In genomic region chrX:96171645-96172388, GRCm38 (mm10) we compare ENCODE assay signal across 20 mouse cellular contexts.
DNase-seq lines count a peak whose midpoint lies in the region; ATAC-seq and TF ChIP-seq lines count a peak whose summit lies in the region.
"Had no signal": no experiment of that assay in that cellular context is flagged by ENCODE, and none has a peak within 500 bp of the region (broad histone marks: within the 10 kb centered on the region; RNA-seq: fewer than 3 reads in every experiment).

No protein-coding gene starts in this region.

- 69% methylated on average over 2 of the region's 2 CpGs for WGBS in hindbrain, postnatal 0 days
- WGBS in hindbrain, embryonic 16.5 days, result 71% methylated on average over 2 of the region's 2 CpGs
- 78% methylated on average over 2 of the region's 2 CpGs for WGBS in intestine, embryonic 15.5 days
- 98% methylated on average over 2 of the region's 2 CpGs for WGBS in thymus, adult 2 months

- DNase-seq in hindbrain, postnatal 0 days (ENCODE audit: low spot score), result peak; percentile 3
- peak; percentile 6 for DNase-seq in cerebellum, adult 11-12 months
- peak; percentile 13 to 30 for DNase-seq in cerebellum, postnatal 25 days
- peak; percentile 6 to 11 for DNase-seq in layer of hippocampus, postnatal 36 days
- no peak for DNase-seq in T-cell, adult 2 months (ENCODE audit: low spot score)
- DNase-seq in thymus, adult 2 months, result no peak
- DNase-seq: adrenal gland, adult 2 months; embryo, embryonic 11 days; heart, adult 11 months; kidney, postnatal 10 days; lung, adult 18-20 months; lung, postnatal 36 days; right cerebral cortex, postnatal 14 days had no signal

- H3K4me1 ChIP-seq in hindbrain, postnatal 0 days (ENCODE audit: insufficient read depth, low read length), result no peaks in the 10 kb centered on the region
- no peaks in the 10 kb centered on the region for H3K4me1 ChIP-seq in hindbrain, embryonic 16.5 days (ENCODE audit: control insufficient read depth, insufficient read depth, low read depth, low read length)
- no peaks in the 10 kb centered on the region for H3K4me1 ChIP-seq in intestine, embryonic 15.5 days (replicated peaks)
- no peaks in the 10 kb centered on the region for H3K4me1 ChIP-seq in thymus, adult 2 months (replicated peaks; ENCODE audit: control insufficient read depth, insufficient read depth, low read length)
- H3K4me1 ChIP-seq: hindbrain, embryonic 12.5 days; limb, embryonic 15.5 days; midbrain, embryonic 12.5 days had no signal

- no peak for TF ChIP-seq CTCF in hindbrain, postnatal 0 days (IDR thresholded peaks at IDR 0.05; ENCODE audit: low read depth)
- no peak for TF ChIP-seq CTCF in thymus, adult 2 months (IDR thresholded peaks at IDR 0.05; ENCODE audit: borderline replicate concordance, control insufficient read depth, extremely low read depth, insufficient read depth, low read length, poor library complexity)

- no peaks in the 10 kb centered on the region for H3K27me3 ChIP-seq in hindbrain, postnatal 0 days (ENCODE audit: insufficient read depth, low read length)
- H3K27me3 ChIP-seq in hindbrain, embryonic 16.5 days (replicated peaks; ENCODE audit: control insufficient read depth, insufficient read depth, low read length), result no peaks in the 10 kb centered on the region
- no peaks in the 10 kb centered on the region for H3K27me3 ChIP-seq in intestine, embryonic 15.5 days (replicated peaks)
- no peaks in the 10 kb centered on the region for H3K27me3 ChIP-seq in thymus, adult 2 months (ENCODE audit: control insufficient read depth, insufficient read depth, low read length)
- H3K27me3 ChIP-seq: hindbrain, embryonic 12.5 days; limb, embryonic 15.5 days; midbrain, embryonic 12.5 days had no signal

- no peaks in the 10 kb centered on the region for H3K36me3 ChIP-seq in hindbrain, postnatal 0 days (ENCODE audit: insufficient read depth, low read length)
- H3K36me3 ChIP-seq in hindbrain, embryonic 16.5 days (ENCODE audit: control insufficient read depth, insufficient read depth, low read length), result no peaks in the 10 kb centered on the region
- no peaks in the 10 kb centered on the region for H3K36me3 ChIP-seq in intestine, embryonic 15.5 days
- peaks cover 8% of the 10 kb centered on the region for H3K36me3 ChIP-seq in thymus, adult 2 months (ENCODE audit: control insufficient read depth, insufficient read depth, low read length)
- H3K36me3 ChIP-seq: hindbrain, embryonic 12.5 days; limb, embryonic 15.5 days; midbrain, embryonic 12.5 days had no signal

- no peak overlapping the region for H3K27ac ChIP-seq in hindbrain, postnatal 0 days
- no peak overlapping the region for H3K27ac ChIP-seq in hindbrain, embryonic 16.5 days (ENCODE audit: low read depth, low read length)
- H3K27ac ChIP-seq in intestine, embryonic 15.5 days, result no peak overlapping the region
- no peak overlapping the region for H3K27ac ChIP-seq in thymus, adult 2 months (ENCODE audit: control insufficient read depth, insufficient read depth, low read length)
- H3K27ac ChIP-seq: hindbrain, embryonic 12.5 days; limb, embryonic 15.5 days; midbrain, embryonic 12.5 days had no signal

- H3K9me3 ChIP-seq in hindbrain, postnatal 0 days (ENCODE audit: low read length), result no peaks in the 10 kb centered on the region
- no peaks in the 10 kb centered on the region for H3K9me3 ChIP-seq in hindbrain, embryonic 16.5 days (ENCODE audit: control insufficient read depth, low read length)
- H3K9me3 ChIP-seq in intestine, embryonic 15.5 days, result no peaks in the 10 kb centered on the region
- H3K9me3 ChIP-seq: hindbrain, embryonic 12.5 days; limb, embryonic 15.5 days; midbrain, embryonic 12.5 days had no signal

- TF ChIP-seq POLR2A in thymus, adult 2 months (IDR thresholded peaks at IDR 0.05; ENCODE audit: control insufficient read depth, extremely low read depth, insufficient read depth, low read length, poor library complexity), result no peak

- H3K4me3 ChIP-seq in hindbrain, postnatal 0 days (ENCODE audit: low read length), result no peak overlapping the region
- H3K4me3 ChIP-seq in hindbrain, embryonic 16.5 days (ENCODE audit: low read length), result no peak overlapping the region
- no peak overlapping the region for H3K4me3 ChIP-seq in intestine, embryonic 15.5 days (replicated peaks)
- H3K4me3 ChIP-seq in thymus, adult 2 months (ENCODE audit: control insufficient read depth, insufficient read depth, low read length), result no peak overlapping the region
- H3K4me3 ChIP-seq: hindbrain, embryonic 12.5 days; limb, embryonic 15.5 days; midbrain, embryonic 12.5 days; myocyte had no signal

- no peak overlapping the region for H3K9ac ChIP-seq in hindbrain, postnatal 0 days (replicated peaks; ENCODE audit: low read length)
- H3K9ac ChIP-seq in hindbrain, embryonic 16.5 days (ENCODE audit: low read depth, low read length), result no peak overlapping the region
- no peak overlapping the region for H3K9ac ChIP-seq in intestine, embryonic 15.5 days
- H3K9ac ChIP-seq: hindbrain, embryonic 12.5 days; limb, embryonic 15.5 days; midbrain, embryonic 12.5 days had no signal

- no peak; the same call in 1 of the 2 replicates for ATAC-seq in hindbrain, postnatal 0 days
- no peak for ATAC-seq in hindbrain, embryonic 16.5 days
- ATAC-seq in intestine, embryonic 15.5 days, result no peak
- ATAC-seq: intestine, postnatal 0 days had no signal

- H3K4me2 ChIP-seq in hindbrain, postnatal 0 days (ENCODE audit: low read depth, low read length), result no peak overlapping the region
- no peak overlapping the region for H3K4me2 ChIP-seq in hindbrain, embryonic 16.5 days (ENCODE audit: low read length)
- H3K4me2 ChIP-seq in intestine, embryonic 15.5 days (replicated peaks), result no peak overlapping the region
- H3K4me2 ChIP-seq: hindbrain, embryonic 12.5 days; limb, embryonic 15.5 days; midbrain, embryonic 12.5 days had no signal

Comparison
In these comparisons a context has a peak if more than half of its experiments do, and no peak if none do; other contexts are left out.
1. DNase-seq: peak in hindbrain, postnatal 0 days (single experiment), cerebellum, adult 11-12 months (single experiment), cerebellum, postnatal 25 days (2 of 2) and layer of hippocampus, postnatal 36 days (2 of 2); none in T-cell, adult 2 months (single experiment) and thymus, adult 2 months (single experiment).